Mouse (Mus musculus): Measurements from ENCODE around the gene Epb41.

Epb41 gene

GRCm38 (mm10) chr4:131940846-131941245 lies 134.3 kb downstream of the Epb41 start:
- in situ Hi-C loops (cut with MboI; ENCODE audit: unreplicated experiment in 2 of 2) = no loop called here

- in situ Hi-C loops (cut with MboI; ENCODE audit: unreplicated experiment in 2 of 2) = no loop called here
These were observed 135.7 kb downstream of the Epb41 start for GRCm38 (mm10) chr4:131939459-131939858.

GRCm38 (mm10) chr4:131929146-131929545 lies 146.0 kb downstream of the Epb41 start:
- in situ Hi-C loops (cut with MboI; ENCODE audit: unreplicated experiment in 2 of 2) = loop anchor here in 1 of 2 experiments (5.0 kb wide), 1 partner anchor 38 kb away; no protein-coding TSS in a partner anchor

GRCm38 (mm10) chr4:131924096-131924810 lies 150.9 kb downstream of the Epb41 start:
- in situ Hi-C loops (cut with MboI; ENCODE audit: unreplicated experiment in 2 of 2) = no loop called here

GRCm38 (mm10) chr4:131922404-131922803 lies 152.7 kb downstream of the Epb41 start:
- in situ Hi-C loops (cut with MboI; ENCODE audit: unreplicated experiment in 2 of 2) = no loop called here

- in situ Hi-C loops (cut with MboI; ENCODE audit: unreplicated experiment in 2 of 2) = no loop called here
These were observed 153.4 kb downstream of the Epb41 start, which contains the start of gene Tmem200b for GRCm38 (mm10) chr4:131921461-131922346. Gene Tmem200b (plus strand): TSS chr4:131921771.

GRCm38 (mm10) chr4:131920595-131921351 lies 154.3 kb downstream of the Epb41 start:
- in situ Hi-C loops (cut with MboI; ENCODE audit: unreplicated experiment in 2 of 2) = no loop called here

GRCm38 (mm10) chr4:131920141-131920594 lies 155.0 kb downstream of the Epb41 start:
- in situ Hi-C loops (cut with MboI; ENCODE audit: unreplicated experiment in 2 of 2) = no loop called here

GRCm38 (mm10) chr4:131919506-131920140 lies 155.5 kb downstream of the Epb41 start:
- in situ Hi-C loops (cut with MboI; ENCODE audit: unreplicated experiment in 2 of 2) = no loop called here

- in situ Hi-C loops (cut with MboI; ENCODE audit: unreplicated experiment in 2 of 2) = no loop called here
These were observed 156.2 kb downstream of the Epb41 start for GRCm38 (mm10) chr4:131918711-131919500.

GRCm38 (mm10) chr4:131918026-131918533 lies 157.0 kb downstream of the Epb41 start:
- in situ Hi-C loops (cut with MboI; ENCODE audit: unreplicated experiment in 2 of 2) = no loop called here

- in situ Hi-C loops (cut with MboI; ENCODE audit: unreplicated experiment in 2 of 2) = no loop called here
These were observed 158.0 kb downstream of the Epb41 start for GRCm38 (mm10) chr4:131917010-131917555.

GRCm38 (mm10) chr4:131916425-131916824 lies 158.7 kb downstream of the Epb41 start:
- in situ Hi-C loops (cut with MboI; ENCODE audit: unreplicated experiment in 2 of 2) = no loop called here

- in situ Hi-C loops (cut with MboI; ENCODE audit: unreplicated experiment in 2 of 2) = no loop called here
These were observed 159.2 kb downstream of the Epb41 start for GRCm38 (mm10) chr4:131915821-131916328.

- in situ Hi-C loops (cut with MboI; ENCODE audit: unreplicated experiment in 2 of 2) = no loop called here
These were observed 160.1 kb downstream of the Epb41 start for GRCm38 (mm10) chr4:131914891-131915469.

- in situ Hi-C loops (cut with MboI; ENCODE audit: unreplicated experiment in 2 of 2) = no loop called here
These were observed 161.0 kb downstream of the Epb41 start for GRCm38 (mm10) chr4:131914046-131914643.

- in situ Hi-C loops (cut with MboI; ENCODE audit: unreplicated experiment in 2 of 2) = no loop called here
These were observed 161.6 kb downstream of the Epb41 start for GRCm38 (mm10) chr4:131913526-131913925.

- in situ Hi-C loops (cut with MboI; ENCODE audit: unreplicated experiment in 2 of 2) = no loop called here
These were observed 163.6 kb downstream of the Epb41 start for GRCm38 (mm10) chr4:131911521-131911920.
